Mouse (Mus musculus) E14TG2a.4 (cell line): ENCODE measurements around the gene Des.
A peak's percentile ranks its signal among the peaks of the same experiment; 100 is the strongest.

Experiments
- H3K27me3 ChIP-seq: 2 replicates; pipeline ENCODE4 v1.6.1; 2014; ENCODE audit warnings: low read length, control low read depth; ENCODE audit not compliant: insufficient read depth
- H3K36me3 ChIP-seq: 2 replicates; pipeline ENCODE4 v1.6.1; 2014; ENCODE audit warnings: low read length, control low read depth; ENCODE audit not compliant: insufficient read depth
- H3K4me1 ChIP-seq: replicated peaks from 2 replicates; pipeline ENCODE4 v1.6.1; 2014; ENCODE audit warnings: low read depth, low read length, control low read depth
- H3K4me3 ChIP-seq: replicated peaks from 2 replicates; pipeline ENCODE4 v1.5.1; 2014; ENCODE audit warnings: mild to moderate bottlenecking, low read length
- H3K9me3 ChIP-seq: 2 replicates; pipeline ENCODE4 v1.6.1; 2014; ENCODE audit warnings: low read length, control low read depth
- CTCF ChIP-seq: conservative IDR thresholded peaks from 2 replicates; pipeline ENCODE4 v1.5.1; 2014; ENCODE audit warnings: low read length
- NANOG ChIP-seq: IDR thresholded peaks from 2 replicates; pipeline ENCODE4 v1.6.1; 2014; ENCODE audit warnings: borderline replicate concordance, low read length, mixed read lengths
- POU5F1 ChIP-seq: IDR thresholded peaks from 2 replicates; pipeline ENCODE4 v1.6.1; 2014; ENCODE audit warnings: low read length, borderline replicate concordance

Des gene

GRCm38 (mm10) chr1:75412196-75412595, 52.1 kb downstream of the Des start:
- Histone ChIP-seq H3K9me3 (no peaks in the 10 kb centered on the region), H3K27me3 (peaks cover 56% of the 10 kb centered on the region), H3K4me1 (peaks cover 23% of the 10 kb centered on the region), H3K36me3 (no peaks in the 10 kb centered on the region), H3K4me3 (no peak overlapping the region)
- no peak for TF ChIP-seq POU5F1
- TF ChIP-seq NANOG, result no peak
- TF ChIP-seq CTCF, result no peak

GRCm38 (mm10) chr1:75413749-75414148, 53.6 kb downstream of the Des start:
- Histone ChIP-seq H3K27me3 (peaks cover 62% of the 10 kb centered on the region), H3K4me3 (no peak overlapping the region)
- TF ChIP-seq CTCF (peak; percentile 83), POU5F1 (no peak), NANOG (no peak)

More at GRCm38 (mm10) chr1:75413749-75414148, 53.6 kb downstream of the Des start:
- Histone ChIP-seq H3K9me3 (no peaks in the 10 kb centered on the region), H3K4me1 (peaks cover 23% of the 10 kb centered on the region), H3K36me3 (no peaks in the 10 kb centered on the region)
